Mouse (Mus musculus) midbrain, postnatal 0 days (tissue): ENCODE results near the gene Atp7b. TPM values are rescaled to one million over a fixed set of nuclear protein-coding genes. Genes with fewer than 3 reads are reported as not detected.

Experiments used
- ATAC-seq: fragments of 200-750 bp; cut with Nextera tagmentation; 2 replicates; pipeline ENCODE4 v1.8.0; 2017; ENCODE audit warnings: moderate number of reproducible peaks, mild to moderate bottlenecking, moderate TSS enrichment, moderate library complexity; ENCODE audit not compliant: low FRiP score
- DNase-seq: peaks from one replicate; pipeline ENCODE4 v3.0.0-alpha.2; 2015; ENCODE audit warnings: low spot score
- H3K27ac ChIP-seq: fragments of 300-500 bp; sonication (generic); 2 replicates; pipeline ENCODE4 v1.5.1; 2014; ENCODE audit warnings: low read depth, mild to moderate bottlenecking, low read length, mixed read lengths
- H3K27me3 ChIP-seq: fragments of 300-500 bp; sonication (generic); 2 replicates; pipeline ENCODE4 v1.6.1; 2014; ENCODE audit warnings: low read length, control low read depth, mixed read lengths; ENCODE audit not compliant: insufficient read depth
- H3K36me3 ChIP-seq: fragments of 300-500 bp; sonication (generic); 2 replicates; pipeline ENCODE4 v1.6.1; 2014; ENCODE audit warnings: low read length, control low read depth, mixed read lengths; ENCODE audit not compliant: insufficient read depth
- H3K4me1 ChIP-seq: fragments of 300-500 bp; sonication (generic); 2 replicates; pipeline ENCODE4 v1.6.1; 2014; ENCODE audit warnings: mild to moderate bottlenecking, control low read depth, antibody characterized with exemption, low read length, mixed read lengths; ENCODE audit not compliant: insufficient read depth
- H3K4me2 ChIP-seq: fragments of 300-500 bp; sonication (generic); 2 replicates; pipeline ENCODE4 v1.6.1; 2014; ENCODE audit warnings: low read depth, mild to moderate bottlenecking, low read length, mixed read lengths; ENCODE audit not compliant: poor library complexity, severe bottlenecking
- H3K4me3 ChIP-seq: fragments of 300-500 bp; sonication (generic); 2 replicates; pipeline ENCODE4 v1.5.1; 2014; ENCODE audit warnings: low read depth, mild to moderate bottlenecking, low read length, moderate library complexity
- H3K9ac ChIP-seq: fragments of 300-500 bp; sonication (generic); replicated peaks from 2 replicates; pipeline ENCODE4 v1.6.1; 2014; ENCODE audit warnings: mild to moderate bottlenecking, low read length, moderate library complexity, mixed read lengths; ENCODE audit not compliant: poor library complexity, severe bottlenecking
- H3K9me3 ChIP-seq: fragments of 300-500 bp; sonication (generic); 2 replicates; pipeline ENCODE4 v1.6.1; 2016; ENCODE audit warnings: low read length, control low read depth
- CTCF ChIP-seq: IDR thresholded peaks from 2 replicates; pipeline ENCODE4 v1.5.1; 2016; ENCODE audit warnings: antibody characterized with exemption, mild to moderate bottlenecking
- WGBS: fragments of 180-500 bp; shearing (Covaris S2); extraction: QIAGEN DNeasy Blood & Tissue Kit; methylation state at CpG from one replicate; pipeline ENCODE4 v1.1.7; 2014; 5-methylcytosine and 5-hydroxymethylcytosine counted together
- polyA plus RNA-seq: library from polyadenylated mRNA; unstranded; fragments of >200 nt; fragmentation: Nextera tagmentation; extraction: Ambion mirVana; gene quantifications from 2 replicates; pipeline ENCODE4 v1.2.1, GENCODE M21; 2015
- total RNA-seq: library from RNA; depleted of rRNA; stranded (reverse); fragments of >200 nt; gene quantifications from 2 replicates; pipeline ENCODE4 v1.2.3, GENCODE M21; 2014

The Atp7b gene
- total and polyA plus RNA-seq, 2 experiments from 2014 or later = 1.6 to 5.4 TPM

- Histone ChIP-seq H3K36me3 (peaks cover 3% of the 10 kb centered on the region; the same call in 1 of the 2 replicates), H3K4me2 (peak within 1 kb of the TSS; percentile 94), H3K4me1 (no peaks in the 10 kb centered on the region), H3K9ac (peak within 1 kb of the TSS; percentile 68), H3K27me3 (no peaks in the 10 kb centered on the region), H3K9me3 (no peaks in the 10 kb centered on the region), H3K27ac (peak within 1 kb of the TSS; percentile 55; the same call in 1 of the 2 replicates), H3K4me3 (peak within 1 kb of the TSS; percentile 82)
- peak; percentile 41; the same call in 1 of the 2 replicates for TF ChIP-seq CTCF
- WGBS = under 1% methylated on average over 32 of the region's 36 CpGs
- DNase-seq (peak; percentile 99), ATAC-seq (peak; percentile 100)
Measured at GRCm38 (mm10) chr8:22060446-22060889, 363 bp upstream of the Atp7b start, which contains the start of gene Alg11. Gene Alg11 (plus strand): TSS chr8:22060721.

DNA sequence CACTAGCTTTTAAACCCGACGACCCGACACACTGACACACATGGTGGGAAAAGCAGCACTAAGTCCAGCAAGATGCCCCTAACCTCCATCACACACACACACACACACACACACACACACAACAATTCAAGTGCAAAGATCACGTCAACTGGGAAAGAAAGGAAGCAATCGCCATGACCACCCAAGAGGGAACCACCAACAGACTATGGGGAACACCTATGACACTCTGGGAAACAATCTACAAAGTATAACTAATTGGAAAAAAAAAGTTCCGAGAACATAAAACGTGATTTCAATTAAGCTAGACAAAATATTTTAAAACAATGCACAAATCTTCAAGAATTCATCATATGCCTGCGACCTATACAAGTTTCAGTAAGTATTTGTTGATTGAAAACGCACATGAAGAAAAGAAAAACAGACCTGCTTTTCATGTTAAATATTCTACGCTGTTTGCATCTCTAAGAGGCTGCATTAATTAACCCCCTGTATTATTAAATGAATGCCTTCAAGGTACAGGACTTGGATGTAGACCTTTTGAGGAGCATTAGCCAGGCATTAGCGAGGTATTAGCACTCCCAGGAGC, 859 bp downstream of the Atp7b start:
- peak overlapping the region; percentile 94 for H3K4me2 ChIP-seq
- WGBS = 35% methylated on average over 11 of the region's 11 CpGs
- H3K27me3 ChIP-seq = no peaks in the 10 kb centered on the region
- no peak overlapping the region for H3K27ac ChIP-seq
- H3K9ac ChIP-seq = peak overlapping the region; percentile 68; the same call in 1 of the 2 replicates
- no peaks in the 10 kb centered on the region for H3K9me3 ChIP-seq
- TF ChIP-seq CTCF = no peak
- H3K4me3 ChIP-seq = peak overlapping the region; percentile 82
- DNase-seq (no peak), ATAC-seq (no peak)
- H3K36me3 ChIP-seq = no peaks in the 10 kb centered on the region; the same call in 1 of the 2 replicates
- H3K4me1 ChIP-seq = no peaks in the 10 kb centered on the region

GRCm38 (mm10) chr8:22058368-22058767, 1.7 kb downstream of the Atp7b start:
- ATAC-seq (no peak), DNase-seq (no peak)
- WGBS = 79% methylated on average over 9 of the region's 9 CpGs
- no peaks in the 10 kb centered on the region for H3K36me3 ChIP-seq
- no peak overlapping the region for H3K4me2 ChIP-seq
- no peak overlapping the region for H3K4me3 ChIP-seq
- H3K27ac ChIP-seq = no peak overlapping the region
- no peaks in the 10 kb centered on the region for H3K4me1 ChIP-seq
- TF ChIP-seq CTCF = no peak
- no peaks in the 10 kb centered on the region for H3K27me3 ChIP-seq
- H3K9me3 ChIP-seq = no peaks in the 10 kb centered on the region
- no peak overlapping the region for H3K9ac ChIP-seq

DNA sequence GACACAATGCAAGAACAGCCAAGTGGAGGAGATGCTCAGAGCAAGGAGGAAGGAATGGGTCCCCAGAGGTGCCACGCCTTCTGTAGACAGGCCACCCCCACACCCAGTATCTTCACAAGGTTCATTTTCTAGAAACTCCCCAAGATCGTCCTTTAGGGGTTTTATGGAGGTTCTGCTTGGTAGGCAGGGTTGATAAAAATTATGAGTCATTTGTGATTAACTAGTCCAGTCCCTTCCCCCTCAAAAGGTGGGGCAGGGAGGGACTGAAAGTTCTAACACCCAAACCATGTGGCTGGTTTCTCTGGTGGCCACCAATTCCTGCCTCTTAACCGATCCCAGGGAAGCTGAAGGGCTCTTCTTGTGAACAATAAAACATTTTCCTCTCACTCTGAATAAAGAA, 3.3 kb downstream of the Atp7b start:
- WGBS = 72% methylated on average over 3 of the region's 3 CpGs
- no peak for TF ChIP-seq CTCF
- Histone ChIP-seq H3K4me3 (no peak overlapping the region), H3K36me3 (no peaks in the 10 kb centered on the region), H3K4me1 (no peaks in the 10 kb centered on the region), H3K9me3 (no peaks in the 10 kb centered on the region), H3K27ac (no peak overlapping the region), H3K4me2 (no peak overlapping the region), H3K9ac (no peak overlapping the region), H3K27me3 (no peaks in the 10 kb centered on the region)
- DNase-seq = no peak
- no peak for ATAC-seq

DNA sequence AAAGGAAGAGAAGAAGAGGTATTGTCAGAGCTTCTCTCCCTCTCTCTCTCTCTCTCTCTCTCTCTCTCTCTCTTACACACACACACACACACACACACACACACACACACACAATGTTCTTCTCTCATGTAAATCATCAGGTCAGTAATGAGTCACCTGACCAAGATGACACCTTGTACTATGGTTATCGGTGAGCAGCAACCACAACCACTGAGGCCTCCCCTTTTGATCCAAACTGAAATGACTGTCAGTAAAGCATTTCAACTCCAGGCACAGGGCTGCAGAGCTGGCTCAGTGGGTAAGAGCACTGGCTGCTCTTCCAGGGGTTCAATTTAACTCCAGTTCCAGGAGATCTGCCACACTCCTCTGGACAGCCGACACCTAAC, 4.6 kb downstream of the Atp7b start:
- TF ChIP-seq CTCF = no peak
- ATAC-seq (no peak), DNase-seq (no peak)
- WGBS = 94% methylated on average over 2 of the region's 2 CpGs
- H3K4me1 ChIP-seq = no peaks in the 10 kb centered on the region
- no peaks in the 10 kb centered on the region for H3K9me3 ChIP-seq
- H3K4me3 ChIP-seq = no peak overlapping the region
- no peak overlapping the region for H3K4me2 ChIP-seq
- no peaks in the 10 kb centered on the region for H3K27me3 ChIP-seq
- H3K36me3 ChIP-seq = no peaks in the 10 kb centered on the region
- H3K27ac ChIP-seq = no peak overlapping the region
- no peak overlapping the region for H3K9ac ChIP-seq

- ATAC-seq (no peak), DNase-seq (no peak)
- Histone ChIP-seq H3K4me2 (no peak overlapping the region), H3K27me3 (no peaks in the 10 kb centered on the region), H3K9ac (no peak overlapping the region), H3K4me3 (no peak overlapping the region), H3K27ac (no peak overlapping the region), H3K36me3 (no peaks in the 10 kb centered on the region), H3K4me1 (no peaks in the 10 kb centered on the region), H3K9me3 (no peaks in the 10 kb centered on the region)
- WGBS = 88% methylated on average over 12 of the region's 12 CpGs
- no peak for TF ChIP-seq CTCF
Measured at GRCm38 (mm10) chr8:22054674-22055491, 5.2 kb downstream of the Atp7b start.
